Mouse (Mus musculus): ENCODE data around the gene 2010111I01Rik. TPM values are rescaled to one million over a fixed set of nuclear protein-coding genes. Genes with fewer than 3 reads are reported as not detected.
A peak's percentile ranks its signal among the peaks of the same experiment; 100 is the strongest.

The 2010111I01Rik gene
- total and polyA plus RNA-seq, 2 experiments from 2014 or later = 107 to 149 TPM

DNA sequence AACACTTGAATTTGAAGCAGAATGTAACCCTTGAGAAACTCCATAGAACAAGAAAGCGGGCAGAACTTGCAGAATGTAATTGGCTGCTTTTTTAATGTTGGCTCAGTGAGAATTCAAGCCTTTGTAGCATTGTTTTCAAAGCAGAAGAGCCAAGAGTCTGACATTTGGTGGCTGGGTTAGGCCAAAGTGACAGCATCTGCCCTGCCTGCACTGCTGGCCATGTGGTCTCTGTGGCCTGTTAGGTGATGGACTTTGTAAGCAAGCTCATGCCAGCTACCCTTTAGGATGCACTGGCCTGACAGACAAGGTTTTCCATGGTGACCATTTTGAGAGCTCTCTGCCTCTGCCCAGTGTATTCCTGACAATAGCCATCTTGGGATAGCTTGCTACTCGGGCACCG is 333.2 kb downstream of the 2010111I01Rik start:
- peaks cover 14% of the 10 kb centered on the region; the same call in 1 of the 2 replicates for H3K4me1 ChIP-seq (ENCODE audit: control insufficient read depth, insufficient read depth)
- ATAC-seq (ENCODE audit: insufficient read depth, low read depth) (no peak), DNase-seq (ENCODE audit: low spot score) (no peak)
- TF ChIP-seq EP300 (IDR thresholded peaks at IDR 0.05; ENCODE audit: low read depth) = no peak
- no peak for TF ChIP-seq CTCF (IDR thresholded peaks at IDR 0.05; ENCODE audit: low read depth)
- H3K4me3 ChIP-seq (ENCODE audit: low read depth, low read length) = no peak overlapping the region
- H3K36me3 ChIP-seq (replicated peaks; ENCODE audit: control insufficient read depth, insufficient read depth, low read length) = peaks cover 83% of the 10 kb centered on the region
- no peaks in the 10 kb centered on the region for H3K9me3 ChIP-seq (replicated peaks; ENCODE audit: control insufficient read depth, low read length)
- no peak overlapping the region for H3K27ac ChIP-seq (ENCODE audit: low read depth)
- no peak overlapping the region for H3K4me2 ChIP-seq (ENCODE audit: low read depth, low read length)
- no peak overlapping the region for H3K9ac ChIP-seq (replicated peaks; ENCODE audit: low read depth, low read length)
- WGBS = 94% methylated on average over 3 of the region's 3 CpGs
- no peaks in the 10 kb centered on the region for H3K27me3 ChIP-seq (ENCODE audit: control insufficient read depth, insufficient read depth, low read length)

DNA sequence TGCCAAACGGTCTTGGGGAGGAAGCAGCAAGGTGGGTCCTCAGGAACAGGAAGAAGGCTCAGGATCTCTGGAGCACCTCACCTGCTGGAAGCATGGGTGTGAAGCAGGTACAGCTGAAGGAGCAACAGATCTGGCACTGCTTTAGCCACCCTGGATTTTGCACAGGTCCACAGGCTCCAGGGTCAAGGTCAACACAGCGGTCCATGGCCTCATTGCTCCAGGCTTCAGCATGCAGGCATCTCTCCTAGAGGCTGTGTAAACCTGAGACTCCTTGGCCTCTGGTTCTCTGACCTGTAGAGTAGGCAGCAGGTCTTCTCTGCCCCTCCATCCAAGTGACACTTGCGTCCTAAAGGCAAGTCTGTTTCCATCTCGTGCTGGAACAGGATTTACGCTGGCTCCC is 334.2 kb downstream of the 2010111I01Rik start:
- H3K27me3 ChIP-seq (ENCODE audit: control insufficient read depth, insufficient read depth, low read length) = no peaks in the 10 kb centered on the region
- WGBS = 84% methylated on average over 5 of the region's 5 CpGs
- no peak overlapping the region for H3K4me3 ChIP-seq (ENCODE audit: low read depth, low read length)
- no peak overlapping the region for H3K9ac ChIP-seq (replicated peaks; ENCODE audit: low read depth, low read length)
- DNase-seq (ENCODE audit: low spot score) = no peak
- peaks cover 88% of the 10 kb centered on the region for H3K36me3 ChIP-seq (replicated peaks; ENCODE audit: control insufficient read depth, insufficient read depth, low read length)
- no peaks in the 10 kb centered on the region for H3K9me3 ChIP-seq (replicated peaks; ENCODE audit: control insufficient read depth, low read length)
- ATAC-seq (ENCODE audit: insufficient read depth, low read depth) = no peak
- H3K27ac ChIP-seq (ENCODE audit: low read depth) = no peak overlapping the region
- TF ChIP-seq EP300 (IDR thresholded peaks at IDR 0.05; ENCODE audit: low read depth) (no peak), CTCF (IDR thresholded peaks at IDR 0.05; ENCODE audit: low read depth) (no peak)
- peaks cover 13% of the 10 kb centered on the region; the same call in 1 of the 2 replicates for H3K4me1 ChIP-seq (ENCODE audit: control insufficient read depth, insufficient read depth)
- no peak overlapping the region for H3K4me2 ChIP-seq (ENCODE audit: low read depth, low read length)

DNA sequence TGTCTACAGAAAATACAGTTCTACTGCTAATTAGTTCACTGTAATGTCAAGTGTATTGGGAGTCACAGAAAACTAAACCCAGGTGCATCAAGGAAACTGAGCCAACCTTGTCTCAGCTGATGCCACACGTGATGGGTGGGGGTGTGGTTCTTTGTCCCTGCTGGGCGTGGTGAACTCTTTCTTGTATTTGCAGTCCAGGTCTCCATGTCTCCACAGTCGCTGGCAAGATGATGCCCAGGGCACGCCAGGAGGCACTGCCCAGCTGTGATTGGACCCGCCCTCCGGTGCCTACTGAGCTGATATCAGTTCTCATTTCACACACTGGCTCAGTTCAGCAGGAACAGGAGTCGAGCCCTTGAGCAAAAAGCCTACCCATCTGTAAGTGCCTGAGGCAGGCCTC is 336.2 kb downstream of the 2010111I01Rik start:
- WGBS = 78% methylated on average over 7 of the region's 7 CpGs
- ATAC-seq (ENCODE audit: insufficient read depth, low read depth) = no peak
- no peak for DNase-seq (ENCODE audit: low spot score)
- no peaks in the 10 kb centered on the region for H3K9me3 ChIP-seq (replicated peaks; ENCODE audit: control insufficient read depth, low read length)
- H3K4me2 ChIP-seq (ENCODE audit: low read depth, low read length) = no peak overlapping the region
- no peaks in the 10 kb centered on the region for H3K4me1 ChIP-seq (ENCODE audit: control insufficient read depth, insufficient read depth)
- H3K9ac ChIP-seq (replicated peaks; ENCODE audit: low read depth, low read length) = no peak overlapping the region
- no peak overlapping the region for H3K4me3 ChIP-seq (ENCODE audit: low read depth, low read length)
- TF ChIP-seq CTCF (IDR thresholded peaks at IDR 0.05; ENCODE audit: low read depth) = no peak
- H3K27ac ChIP-seq (ENCODE audit: low read depth) = no peak overlapping the region
- no peaks in the 10 kb centered on the region for H3K27me3 ChIP-seq (ENCODE audit: control insufficient read depth, insufficient read depth, low read length)
- peaks cover 92% of the 10 kb centered on the region for H3K36me3 ChIP-seq (replicated peaks; ENCODE audit: control insufficient read depth, insufficient read depth, low read length)

DNA sequence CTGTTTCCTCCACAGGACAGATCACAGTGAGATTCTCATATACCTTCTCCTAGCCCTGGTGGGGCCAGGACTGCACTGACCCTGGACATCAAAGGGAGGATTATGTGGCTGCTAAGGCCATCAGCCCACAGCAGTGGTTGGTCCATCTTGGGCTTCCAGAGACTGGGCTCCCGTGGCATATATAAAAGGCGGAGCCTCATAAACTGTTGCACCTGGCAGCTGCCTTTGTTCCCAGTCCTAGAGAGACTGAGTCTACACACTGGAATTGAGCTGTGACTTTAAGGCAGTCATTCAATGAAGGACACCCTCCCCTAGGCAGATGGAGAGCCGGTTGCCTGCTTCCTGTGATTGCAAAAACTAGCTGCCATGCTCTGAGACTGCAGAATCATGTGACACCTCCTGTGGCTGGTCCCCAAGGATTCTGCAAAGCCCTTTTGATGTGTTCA is 337.1 kb downstream of the 2010111I01Rik start:
- WGBS = 54% methylated on average over 3 of the region's 3 CpGs
- DNase-seq (ENCODE audit: low spot score) (no peak), ATAC-seq (ENCODE audit: insufficient read depth, low read depth) (no peak)
- Histone ChIP-seq H3K27me3 (ENCODE audit: control insufficient read depth, insufficient read depth, low read length) (no peaks in the 10 kb centered on the region), H3K4me3 (ENCODE audit: low read depth, low read length) (no peak overlapping the region), H3K4me2 (ENCODE audit: low read depth, low read length) (no peak overlapping the region), H3K36me3 (replicated peaks; ENCODE audit: control insufficient read depth, insufficient read depth, low read length) (peaks cover 87% of the 10 kb centered on the region), H3K9ac (replicated peaks; ENCODE audit: low read depth, low read length) (no peak overlapping the region), H3K9me3 (replicated peaks; ENCODE audit: control insufficient read depth, low read length) (no peaks in the 10 kb centered on the region), H3K4me1 (ENCODE audit: control insufficient read depth, insufficient read depth) (no peaks in the 10 kb centered on the region), H3K27ac (ENCODE audit: low read depth) (no peak overlapping the region)
- TF ChIP-seq EP300 (IDR thresholded peaks at IDR 0.05; ENCODE audit: low read depth) = no peak
- no peak for TF ChIP-seq CTCF (IDR thresholded peaks at IDR 0.05; ENCODE audit: low read depth)

DNA sequence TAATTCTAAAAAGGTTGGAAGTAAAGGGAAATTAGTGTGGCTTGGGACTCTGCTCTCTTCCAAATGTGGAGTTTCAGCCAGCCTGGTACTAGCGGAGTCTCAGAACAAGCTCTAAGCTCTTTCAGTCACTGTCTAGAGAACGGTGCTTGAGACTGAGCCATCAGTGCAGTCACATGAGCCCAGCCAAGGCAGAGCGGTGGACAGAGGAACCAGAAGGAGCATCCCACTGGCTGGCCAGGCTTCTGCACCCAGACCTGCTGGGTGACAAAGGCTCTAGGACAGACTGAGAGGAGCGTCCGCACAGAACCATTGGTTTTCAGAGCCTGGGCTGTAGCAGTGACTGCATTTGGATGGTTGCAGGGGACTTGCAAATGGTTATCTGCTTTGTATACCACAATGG is 337.7 kb downstream of the 2010111I01Rik start:
- TF ChIP-seq EP300 (IDR thresholded peaks at IDR 0.05; ENCODE audit: low read depth) (no peak), CTCF (IDR thresholded peaks at IDR 0.05; ENCODE audit: low read depth) (no peak)
- DNase-seq (ENCODE audit: low spot score) (no peak), ATAC-seq (ENCODE audit: insufficient read depth, low read depth) (no peak)
- peaks cover 81% of the 10 kb centered on the region for H3K36me3 ChIP-seq (replicated peaks; ENCODE audit: control insufficient read depth, insufficient read depth, low read length)
- no peak overlapping the region for H3K27ac ChIP-seq (ENCODE audit: low read depth)
- no peaks in the 10 kb centered on the region for H3K4me1 ChIP-seq (ENCODE audit: control insufficient read depth, insufficient read depth)
- no peaks in the 10 kb centered on the region for H3K9me3 ChIP-seq (replicated peaks; ENCODE audit: control insufficient read depth, low read length)
- WGBS = 87% methylated on average over 5 of the region's 5 CpGs
- no peaks in the 10 kb centered on the region for H3K27me3 ChIP-seq (ENCODE audit: control insufficient read depth, insufficient read depth, low read length)
- H3K4me2 ChIP-seq (ENCODE audit: low read depth, low read length) = no peak overlapping the region
- H3K9ac ChIP-seq (replicated peaks; ENCODE audit: low read depth, low read length) = no peak overlapping the region
- H3K4me3 ChIP-seq (ENCODE audit: low read depth, low read length) = no peak overlapping the region

DNA sequence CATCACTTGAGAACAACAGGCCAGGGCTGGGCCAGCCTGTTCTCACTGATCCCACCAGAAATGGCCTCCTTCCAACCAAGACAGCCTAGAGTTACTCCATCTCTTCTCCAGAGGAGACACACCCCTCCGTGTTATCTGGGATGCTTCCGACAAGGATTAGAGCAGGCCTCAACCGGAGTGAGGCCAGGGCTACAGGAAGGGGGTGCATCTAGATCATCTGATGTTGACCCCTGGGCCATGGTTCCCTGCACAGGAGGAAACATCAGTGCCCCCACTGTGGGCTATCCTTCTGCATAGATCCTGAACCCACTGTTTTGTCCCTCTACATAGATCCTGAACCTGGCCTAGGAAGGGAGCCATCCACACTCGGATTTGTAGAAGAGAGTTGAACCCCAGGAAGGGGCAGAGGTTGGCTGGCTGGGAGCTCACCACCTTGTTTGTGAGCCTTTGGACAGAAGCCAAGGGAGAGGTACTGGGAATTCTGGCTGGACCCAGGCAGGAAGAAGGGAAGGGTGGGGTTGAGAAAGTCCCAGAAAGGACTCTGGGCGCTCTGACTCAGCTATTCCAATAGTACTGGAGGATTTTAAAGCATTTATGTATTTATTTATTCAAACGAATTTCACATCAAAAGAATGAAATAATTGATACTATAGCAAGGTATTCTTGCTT is 339.6 kb downstream of the 2010111I01Rik start:
- no peak overlapping the region for H3K4me2 ChIP-seq (ENCODE audit: low read depth, low read length)
- 0 out of 2 replicates have a peak overlapping the region, but pooled peaks have one; percentile 2 for H3K27ac ChIP-seq (ENCODE audit: low read depth)
- no peaks in the 10 kb centered on the region for H3K27me3 ChIP-seq (ENCODE audit: control insufficient read depth, insufficient read depth, low read length)
- H3K9ac ChIP-seq (replicated peaks; ENCODE audit: low read depth, low read length) = no peak overlapping the region
- H3K36me3 ChIP-seq (replicated peaks; ENCODE audit: control insufficient read depth, insufficient read depth, low read length) = peaks cover 69% of the 10 kb centered on the region
- ATAC-seq (ENCODE audit: insufficient read depth, low read depth) (0 out of 2 replicates have a peak, but pooled peaks have one; percentile 9), DNase-seq (ENCODE audit: low spot score) (no peak)
- WGBS = 42% methylated on average over 6 of the region's 6 CpGs
- H3K4me3 ChIP-seq (ENCODE audit: low read depth, low read length) = no peak overlapping the region
- no peaks in the 10 kb centered on the region for H3K4me1 ChIP-seq (ENCODE audit: control insufficient read depth, insufficient read depth)
- TF ChIP-seq CTCF (IDR thresholded peaks at IDR 0.05; ENCODE audit: low read depth) (no peak), EP300 (IDR thresholded peaks at IDR 0.05; ENCODE audit: low read depth) (no peak)
- H3K9me3 ChIP-seq (replicated peaks; ENCODE audit: control insufficient read depth, low read length) = no peaks in the 10 kb centered on the region

Measured in heart, postnatal 0 days (tissue).